Mouse (Mus musculus): ENCODE data around the gene Gm20425. TPM values are rescaled to one million over a fixed set of nuclear protein-coding genes. Genes with fewer than 3 reads are reported as not detected.
A peak's percentile ranks its signal among the peaks of the same experiment; 100 is the strongest.
"Not testable (repeated sequence)": the region's sequence is repeated elsewhere in the genome, so short reads cannot be mapped to it uniquely, and the experiment has no call there.

The Gm20425 gene
- polyA plus RNA-seq, 1 experiment from 2014 or later = 0.45 TPM

- Histone ChIP-seq H3K4me2 (ENCODE audit: low read depth, low read length) (no peak overlapping the region), H3K27me3 (replicated peaks; ENCODE audit: control insufficient read depth, insufficient read depth, low read length) (no peaks in the 10 kb centered on the region), H3K9ac (ENCODE audit: low read depth, low read length) (no peak overlapping the region), H3K27ac (replicated peaks; ENCODE audit: low read depth, low read length) (no peak overlapping the region), H3K9me3 (ENCODE audit: control insufficient read depth, low read length) (no peaks in the 10 kb centered on the region), H3K4me3 (ENCODE audit: low read depth, low read length) (no peak overlapping the region), H3K36me3 (ENCODE audit: control insufficient read depth, insufficient read depth, low read length) (no peaks in the 10 kb centered on the region), H3K4me1 (ENCODE audit: control insufficient read depth, insufficient read depth, low read length) (no peaks in the 10 kb centered on the region)
- no peak for DNase-seq (ENCODE audit: low spot score)
- no peak for ATAC-seq (ENCODE audit: low read depth)
- WGBS = 76% methylated on average over 15 of the region's 15 CpGs
Measured at GRCm38 (mm10) chr9:103163806-103164205, 66.3 kb downstream of the Gm20425 start.

- WGBS = 74% methylated on average over 7 of the region's 7 CpGs
- not testable (repeated sequence) for DNase-seq (ENCODE audit: low spot score); ATAC-seq (ENCODE audit: low read depth)
Measured at GRCm38 (mm10) chr9:103155158-103155557, 74.9 kb downstream of the Gm20425 start.

GRCm38 (mm10) chr9:103154568-103154967, 75.5 kb downstream of the Gm20425 start:
- no peaks in the 10 kb centered on the region for H3K36me3 ChIP-seq (ENCODE audit: control insufficient read depth, insufficient read depth, low read length)
- no peak overlapping the region for H3K27ac ChIP-seq (replicated peaks; ENCODE audit: low read depth, low read length)
- no peak overlapping the region for H3K4me3 ChIP-seq (ENCODE audit: low read depth, low read length)
- 79% methylated on average over 2 of the region's 2 CpGs for WGBS
- no peaks in the 10 kb centered on the region for H3K27me3 ChIP-seq (replicated peaks; ENCODE audit: control insufficient read depth, insufficient read depth, low read length)
- H3K4me2 ChIP-seq (ENCODE audit: low read depth, low read length) = no peak overlapping the region
- DNase-seq (ENCODE audit: low spot score) (no peak), ATAC-seq (ENCODE audit: low read depth) (no peak)
- no peaks in the 10 kb centered on the region for H3K4me1 ChIP-seq (ENCODE audit: control insufficient read depth, insufficient read depth, low read length)
- no peak overlapping the region for H3K9ac ChIP-seq (ENCODE audit: low read depth, low read length)
- H3K9me3 ChIP-seq (ENCODE audit: control insufficient read depth, low read length) = no peaks in the 10 kb centered on the region; the same call in 1 of the 2 replicates

More at GRCm38 (mm10) chr9:103155158-103155557, 74.9 kb downstream of the Gm20425 start:
- H3K9me3 ChIP-seq (ENCODE audit: control insufficient read depth, low read length); H3K27ac ChIP-seq (replicated peaks; ENCODE audit: low read depth, low read length); H3K4me3 ChIP-seq (ENCODE audit: low read depth, low read length); H3K9ac ChIP-seq (ENCODE audit: low read depth, low read length); H3K36me3 ChIP-seq (ENCODE audit: control insufficient read depth, insufficient read depth, low read length); H3K27me3 ChIP-seq (replicated peaks; ENCODE audit: control insufficient read depth, insufficient read depth, low read length); H3K4me1 ChIP-seq (ENCODE audit: control insufficient read depth, insufficient read depth, low read length); H3K4me2 ChIP-seq (ENCODE audit: low read depth, low read length): not testable (repeated sequence)

GRCm38 (mm10) chr9:103153286-103153685, 76.8 kb downstream of the Gm20425 start:
- no peak for DNase-seq (ENCODE audit: low spot score)
- H3K9ac ChIP-seq (ENCODE audit: low read depth, low read length) = no peak overlapping the region
- H3K9me3 ChIP-seq (ENCODE audit: control insufficient read depth, low read length) = no peaks in the 10 kb centered on the region; the same call in 1 of the 2 replicates
- no peaks in the 10 kb centered on the region for H3K36me3 ChIP-seq (ENCODE audit: control insufficient read depth, insufficient read depth, low read length)
- H3K4me3 ChIP-seq (ENCODE audit: low read depth, low read length) = no peak overlapping the region
- H3K4me1 ChIP-seq (ENCODE audit: control insufficient read depth, insufficient read depth, low read length) = no peaks in the 10 kb centered on the region
- ATAC-seq (ENCODE audit: low read depth) = no peak
- H3K4me2 ChIP-seq (ENCODE audit: low read depth, low read length) = no peak overlapping the region
- WGBS = 84% methylated on average over 5 of the region's 5 CpGs
- H3K27me3 ChIP-seq (replicated peaks; ENCODE audit: control insufficient read depth, insufficient read depth, low read length) = no peaks in the 10 kb centered on the region
- no peak overlapping the region for H3K27ac ChIP-seq (replicated peaks; ENCODE audit: low read depth, low read length)

- Histone ChIP-seq H3K4me3 (ENCODE audit: low read depth, low read length) (no peak overlapping the region), H3K4me2 (ENCODE audit: low read depth, low read length) (no peak overlapping the region), H3K36me3 (ENCODE audit: control insufficient read depth, insufficient read depth, low read length) (no peaks in the 10 kb centered on the region), H3K27me3 (replicated peaks; ENCODE audit: control insufficient read depth, insufficient read depth, low read length) (no peaks in the 10 kb centered on the region), H3K27ac (replicated peaks; ENCODE audit: low read depth, low read length) (no peak overlapping the region), H3K9ac (ENCODE audit: low read depth, low read length) (no peak overlapping the region), H3K4me1 (ENCODE audit: control insufficient read depth, insufficient read depth, low read length) (peaks cover 9% of the 10 kb centered on the region), H3K9me3 (ENCODE audit: control insufficient read depth, low read length) (no peaks in the 10 kb centered on the region; the same call in 1 of the 2 replicates)
- 87% methylated on average over 12 of the region's 12 CpGs for WGBS
- ATAC-seq (ENCODE audit: low read depth) (no peak), DNase-seq (ENCODE audit: low spot score) (no peak)
Measured at GRCm38 (mm10) chr9:103149074-103149799, 80.9 kb downstream of the Gm20425 start.

GRCm38 (mm10) chr9:103147103-103147502, 83.0 kb downstream of the Gm20425 start:
- no peaks in the 10 kb centered on the region; the same call in 1 of the 2 replicates for H3K9me3 ChIP-seq (ENCODE audit: control insufficient read depth, low read length)
- no peaks in the 10 kb centered on the region for H3K27me3 ChIP-seq (replicated peaks; ENCODE audit: control insufficient read depth, insufficient read depth, low read length)
- peaks cover 9% of the 10 kb centered on the region for H3K4me1 ChIP-seq (ENCODE audit: control insufficient read depth, insufficient read depth, low read length)
- H3K27ac ChIP-seq (replicated peaks; ENCODE audit: low read depth, low read length) = no peak overlapping the region
- no peak for DNase-seq (ENCODE audit: low spot score)
- ATAC-seq (ENCODE audit: low read depth) = no peak
- no peak overlapping the region for H3K9ac ChIP-seq (ENCODE audit: low read depth, low read length)
- 57% methylated on average over 13 of the region's 13 CpGs for WGBS
- no peaks in the 10 kb centered on the region for H3K36me3 ChIP-seq (ENCODE audit: control insufficient read depth, insufficient read depth, low read length)
- no peak overlapping the region for H3K4me3 ChIP-seq (ENCODE audit: low read depth, low read length)
- H3K4me2 ChIP-seq (ENCODE audit: low read depth, low read length) = no peak overlapping the region; the same call in 1 of the 2 replicates

GRCm38 (mm10) chr9:103146703-103147102, 83.4 kb downstream of the Gm20425 start:
- DNase-seq (ENCODE audit: low spot score) (peak; percentile 48), ATAC-seq (ENCODE audit: low read depth) (0 out of 2 replicates have a peak, but pooled peaks have one; percentile 28)
- no peak overlapping the region for H3K4me2 ChIP-seq (ENCODE audit: low read depth, low read length)

GRCm38 (mm10) chr9:103146257-103146656, 83.8 kb downstream of the Gm20425 start:
- no peaks in the 10 kb centered on the region for H3K36me3 ChIP-seq (ENCODE audit: control insufficient read depth, insufficient read depth, low read length)
- H3K9ac ChIP-seq (ENCODE audit: low read depth, low read length) = no peak overlapping the region
- WGBS = 76% methylated on average over 10 of the region's 10 CpGs
- ATAC-seq (ENCODE audit: low read depth) = no peak
- no peaks in the 10 kb centered on the region for H3K27me3 ChIP-seq (replicated peaks; ENCODE audit: control insufficient read depth, insufficient read depth, low read length)
- H3K27ac ChIP-seq (replicated peaks; ENCODE audit: low read depth, low read length) = no peak overlapping the region
- peaks cover 9% of the 10 kb centered on the region for H3K4me1 ChIP-seq (ENCODE audit: control insufficient read depth, insufficient read depth, low read length)
- no peak overlapping the region for H3K4me3 ChIP-seq (ENCODE audit: low read depth, low read length)
- no peak for DNase-seq (ENCODE audit: low spot score)
- no peak overlapping the region for H3K4me2 ChIP-seq (ENCODE audit: low read depth, low read length)
- H3K9me3 ChIP-seq (ENCODE audit: control insufficient read depth, low read length) = no peaks in the 10 kb centered on the region; the same call in 1 of the 2 replicates

More at GRCm38 (mm10) chr9:103146703-103147102, 83.4 kb downstream of the Gm20425 start:
- Histone ChIP-seq H3K4me1 (ENCODE audit: control insufficient read depth, insufficient read depth, low read length) (peaks cover 9% of the 10 kb centered on the region), H3K27me3 (replicated peaks; ENCODE audit: control insufficient read depth, insufficient read depth, low read length) (no peaks in the 10 kb centered on the region), H3K9ac (ENCODE audit: low read depth, low read length) (no peak overlapping the region), H3K27ac (replicated peaks; ENCODE audit: low read depth, low read length) (no peak overlapping the region), H3K9me3 (ENCODE audit: control insufficient read depth, low read length) (no peaks in the 10 kb centered on the region; the same call in 1 of the 2 replicates), H3K36me3 (ENCODE audit: control insufficient read depth, insufficient read depth, low read length) (no peaks in the 10 kb centered on the region), H3K4me3 (ENCODE audit: low read depth, low read length) (no peak overlapping the region)
- WGBS = 17% methylated on average over 9 of the region's 9 CpGs

GRCm38 (mm10) chr9:103145351-103145750, 84.8 kb downstream of the Gm20425 start:
- H3K4me3 ChIP-seq (ENCODE audit: low read depth, low read length) = no peak overlapping the region
- no peak for ATAC-seq (ENCODE audit: low read depth)
- WGBS = 35% methylated on average over 5 of the region's 5 CpGs
- H3K4me1 ChIP-seq (ENCODE audit: control insufficient read depth, insufficient read depth, low read length) = peaks cover 9% of the 10 kb centered on the region
- H3K4me2 ChIP-seq (ENCODE audit: low read depth, low read length) = no peak overlapping the region
- no peak overlapping the region for H3K27ac ChIP-seq (replicated peaks; ENCODE audit: low read depth, low read length)
- H3K27me3 ChIP-seq (replicated peaks; ENCODE audit: control insufficient read depth, insufficient read depth, low read length) = no peaks in the 10 kb centered on the region
- H3K9ac ChIP-seq (ENCODE audit: low read depth, low read length) = no peak overlapping the region; the same call in 1 of the 2 replicates
- no peaks in the 10 kb centered on the region; the same call in 1 of the 2 replicates for H3K9me3 ChIP-seq (ENCODE audit: control insufficient read depth, low read length)
- DNase-seq (ENCODE audit: low spot score) = no peak
- no peaks in the 10 kb centered on the region for H3K36me3 ChIP-seq (ENCODE audit: control insufficient read depth, insufficient read depth, low read length)

Data from embryonic facial prominence, embryonic 14.5 days (tissue).